Mouse (Mus musculus) MEL (cell line): Measurements from ENCODE around the gene Kcp.

ENCODE experiments used
- CTCF ChIP-seq, 3 experiments: IDR thresholded peaks in 2 of 3; conservative IDR thresholded peaks in 1 of 3; 2 replicates each; pipeline ENCODE4 v1.5.1; 2011 to 2012; ENCODE audit warnings: low read length in 3 of 3, low read depth in 2 of 3, mild to moderate bottlenecking in 2 of 3, improper control_type of control experiment in 1 of 3, inconsistent platforms in 1 of 3, mixed read lengths in 1 of 3, moderate library complexity in 1 of 3; ENCODE audit not compliant: control insufficient read depth in 1 of 3, insufficient read depth in 1 of 3, poor library complexity in 1 of 3, severe bottlenecking in 1 of 3
- GATA1 ChIP-seq: IDR thresholded peaks from 2 replicates; pipeline ENCODE4 v1.6.1; 2011; ENCODE audit warnings: low read depth, low read length, improper control_type of control experiment
- MXI1 ChIP-seq: IDR thresholded peaks from 2 replicates; pipeline ENCODE4 v1.6.1; 2011; ENCODE audit warnings: mild to moderate bottlenecking, low read depth, low read length, improper control_type of control experiment
- POLR2A ChIP-seq, 2 experiments: IDR thresholded peaks; 2 replicates each; pipeline ENCODE4 v1.6.1; 2011 to 2012; ENCODE audit warnings: low read length in 2 of 2, mild to moderate bottlenecking in 2 of 2, control low read depth in 1 of 2, improper control_type of control experiment in 1 of 2, low read depth in 1 of 2, moderate library complexity in 1 of 2; ENCODE audit not compliant: control insufficient read depth in 1 of 2, insufficient read depth in 1 of 2, poor library complexity in 1 of 2
- POLR2AphosphoS2 ChIP-seq: IDR thresholded peaks from 2 replicates; pipeline ENCODE4 v1.6.1; 2011; ENCODE audit warnings: low read length, improper control_type of control experiment

- TF ChIP-seq CTCF (IDR thresholded peaks at IDR 0.05 in 2 of 3, conservative IDR thresholded peaks at IDR 0.05 in 1 of 3; ENCODE audit: control insufficient read depth in 1 of 3, insufficient read depth in 1 of 3, low read depth in 2 of 3, low read length in 3 of 3, poor library complexity in 1 of 3, severe bottlenecking in 1 of 3): no peak
- TF ChIP-seq GATA1: no peak
- no peak for TF ChIP-seq MXI1
- TF ChIP-seq POLR2A (IDR thresholded peaks at IDR 0.05; ENCODE audit: control insufficient read depth in 1 of 2, insufficient read depth in 1 of 2, low read depth in 1 of 2, low read length in 2 of 2, poor library complexity in 1 of 2): no peak
- no peak for TF ChIP-seq POLR2AphosphoS2
These were observed 39.8 kb upstream of the Kcp start for GRCm38 (mm10) chr6:29547582-29547981.
